Mouse (Mus musculus): ENCODE measurements around the gene Grcc10. TPM values are rescaled to one million over a fixed set of nuclear protein-coding genes. Genes with fewer than 3 reads are reported as not detected.

Gene Grcc10
- polyA plus RNA-seq, 1 experiment from 2014 or later = 701 TPM

DNA sequence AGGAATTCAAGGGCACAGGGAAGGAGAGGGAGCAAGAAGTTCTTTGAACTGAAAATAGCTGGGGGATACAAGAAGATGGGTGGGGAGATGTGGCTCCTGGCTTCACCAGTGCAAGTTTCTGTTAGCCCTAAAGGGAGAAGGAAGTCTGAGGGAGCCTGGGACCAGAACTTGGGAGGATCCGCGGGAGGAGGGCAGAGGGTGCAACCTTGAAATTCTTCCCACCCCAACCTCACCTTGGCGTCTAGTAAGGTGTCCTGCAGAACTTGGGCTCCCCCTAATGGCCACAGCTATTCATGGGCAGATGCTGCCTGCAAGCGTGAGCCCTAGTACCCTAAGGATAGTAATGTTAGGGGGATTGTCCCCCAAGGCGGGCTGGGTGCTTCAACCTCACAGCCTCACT is 18.1 kb upstream of the Grcc10 start:
- ATAC-seq (ENCODE audit: low FRiP score) = no peak

DNA sequence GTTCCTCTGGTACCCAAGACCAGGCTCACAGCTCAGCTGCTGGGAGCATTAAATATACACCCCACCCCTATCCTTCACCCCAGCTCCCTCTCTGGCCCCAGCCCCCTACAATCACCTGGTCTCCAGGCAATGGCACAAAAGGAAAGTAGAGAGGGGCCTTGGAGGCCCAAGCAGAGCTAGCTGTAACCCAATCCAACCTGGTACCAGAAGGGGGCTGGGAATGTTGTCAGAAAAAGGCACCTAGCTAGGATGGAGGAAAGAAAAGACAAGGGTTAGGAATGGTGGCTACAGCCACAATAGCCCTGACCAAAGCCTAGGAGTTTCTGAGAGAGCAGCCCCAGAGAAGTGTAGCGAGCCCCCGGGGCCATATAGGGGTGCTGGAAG is 17.7 kb upstream of the Grcc10 start:
- no peak overlapping the region for H3K9ac ChIP-seq
- H3K27me3 ChIP-seq (ENCODE audit: control insufficient read depth, insufficient read depth, low read length) = no peaks in the 10 kb centered on the region
- peak overlapping the region; percentile 61 for H3K4me2 ChIP-seq (replicated peaks)
- H3K27ac ChIP-seq = peak overlapping the region; percentile 97
- no peaks in the 10 kb centered on the region for H3K9me3 ChIP-seq (ENCODE audit: control insufficient read depth, low read length)
- H3K36me3 ChIP-seq (replicated peaks; ENCODE audit: control insufficient read depth, insufficient read depth) = no peaks in the 10 kb centered on the region
- no peak overlapping the region for H3K4me3 ChIP-seq (replicated peaks; ENCODE audit: low read length)
- DNase-seq (ENCODE audit: low spot score) = no peak
- WGBS = 50% methylated on average over 2 of the region's 2 CpGs
- no peak for ATAC-seq (ENCODE audit: low FRiP score)
- H3K4me1 ChIP-seq (replicated peaks; ENCODE audit: control insufficient read depth, insufficient read depth, low read length) = peaks cover 39% of the 10 kb centered on the region

More for the DNA sequence above, 18.1 kb upstream of the Grcc10 start:
- no peak overlapping the region for H3K4me3 ChIP-seq (replicated peaks; ENCODE audit: low read length)
- peak overlapping the region; percentile 61; the same call in 1 of the 2 replicates for H3K4me2 ChIP-seq (replicated peaks)
- WGBS = 1% methylated on average over 5 of the region's 5 CpGs
- peaks cover 34% of the 10 kb centered on the region for H3K4me1 ChIP-seq (replicated peaks; ENCODE audit: control insufficient read depth, insufficient read depth, low read length)
- peak; percentile 70 for DNase-seq (ENCODE audit: low spot score)
- no peak overlapping the region for H3K9ac ChIP-seq
- H3K27me3 ChIP-seq (ENCODE audit: control insufficient read depth, insufficient read depth, low read length) = no peaks in the 10 kb centered on the region
- peak overlapping the region; percentile 97; the same call in 1 of the 2 replicates for H3K27ac ChIP-seq
- no peaks in the 10 kb centered on the region for H3K9me3 ChIP-seq (ENCODE audit: control insufficient read depth, low read length)
- H3K36me3 ChIP-seq (replicated peaks; ENCODE audit: control insufficient read depth, insufficient read depth) = no peaks in the 10 kb centered on the region

DNA sequence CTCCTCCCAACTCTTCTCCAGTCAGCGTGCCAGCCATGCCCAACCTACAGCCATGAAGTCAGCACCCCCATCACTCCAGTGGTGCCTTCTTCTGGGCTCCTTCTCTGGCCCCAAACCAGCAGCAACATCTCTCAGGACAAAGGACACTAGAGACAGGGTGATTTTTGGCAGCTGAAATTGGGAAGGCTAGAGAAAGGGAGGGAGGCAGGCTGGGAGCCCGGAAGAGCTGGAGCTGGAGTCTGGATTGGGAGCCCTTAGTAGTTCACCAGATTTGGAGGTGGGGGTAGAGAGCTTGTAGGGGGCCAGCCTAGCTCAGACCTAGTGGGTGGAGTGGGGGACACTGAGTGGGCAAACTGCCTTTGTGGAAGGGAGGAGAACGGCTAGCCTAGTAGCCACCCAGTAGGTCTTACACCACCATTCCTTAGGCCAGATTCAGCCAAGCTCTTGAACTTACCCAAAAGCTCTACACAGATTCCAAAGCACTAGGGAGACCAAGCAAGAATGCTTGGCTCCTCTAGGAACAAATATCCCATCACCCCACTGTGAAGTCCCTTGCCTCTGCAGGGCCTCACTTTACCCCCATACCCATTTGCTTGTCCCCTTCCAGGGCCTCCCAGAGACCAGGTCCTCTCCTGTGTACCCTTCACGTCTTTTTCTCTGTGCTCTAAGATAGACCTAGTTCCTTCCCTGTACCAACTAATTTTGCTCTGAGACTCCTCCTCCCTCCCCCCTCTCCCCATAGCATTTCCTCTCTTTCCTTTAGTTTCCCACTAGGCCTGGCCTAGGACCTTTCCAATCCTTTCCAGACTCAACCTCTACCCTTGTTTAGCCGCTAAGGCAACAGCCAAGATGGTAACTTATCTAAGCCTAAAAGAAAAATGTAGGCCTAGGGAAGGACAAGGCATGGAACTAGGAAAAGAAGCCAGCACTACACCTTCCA is 17.0 kb upstream of the Grcc10 start:
- no peaks in the 10 kb centered on the region for H3K9me3 ChIP-seq (ENCODE audit: control insufficient read depth, low read length)
- DNase-seq (ENCODE audit: low spot score) = no peak
- peak overlapping the region; percentile 61 for H3K4me2 ChIP-seq (replicated peaks)
- peak overlapping the region; percentile 97 for H3K27ac ChIP-seq
- no peaks in the 10 kb centered on the region for H3K27me3 ChIP-seq (ENCODE audit: control insufficient read depth, insufficient read depth, low read length)
- peak overlapping the region; percentile 94 for H3K9ac ChIP-seq
- ATAC-seq (ENCODE audit: low FRiP score) = peak; percentile 38
- peaks cover 44% of the 10 kb centered on the region for H3K4me1 ChIP-seq (replicated peaks; ENCODE audit: control insufficient read depth, insufficient read depth, low read length)
- 18% methylated on average over 5 of the region's 5 CpGs for WGBS
- peak overlapping the region; percentile 78 for H3K4me3 ChIP-seq (replicated peaks; ENCODE audit: low read length)
- H3K36me3 ChIP-seq (replicated peaks; ENCODE audit: control insufficient read depth, insufficient read depth) = no peaks in the 10 kb centered on the region

DNA sequence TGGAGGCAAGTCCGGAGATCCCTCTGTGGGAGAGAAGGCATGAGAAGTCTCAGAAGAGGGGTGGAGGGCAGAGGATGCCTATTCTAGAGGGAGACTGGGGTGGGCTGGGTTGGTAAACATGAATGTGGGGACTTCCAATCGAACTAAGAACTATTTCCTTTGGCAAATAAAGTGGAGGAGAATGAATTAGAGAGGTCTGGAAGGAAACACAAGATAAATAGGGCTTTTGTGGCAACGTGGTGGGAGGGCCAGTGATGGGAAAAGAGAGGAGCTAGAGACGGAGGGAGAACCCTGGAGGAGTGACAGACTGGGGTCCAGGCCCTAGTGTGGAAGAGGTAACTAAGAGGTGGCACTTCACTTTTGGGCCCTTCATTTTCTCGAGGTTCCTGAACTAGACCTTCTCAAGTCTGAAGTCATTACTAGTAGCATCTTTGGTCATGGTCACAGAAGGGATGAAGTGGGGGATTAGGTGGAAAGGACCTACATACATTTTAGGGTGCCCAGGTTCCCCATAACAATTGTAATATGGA is 16.2 kb upstream of the Grcc10 start:
- H3K4me1 ChIP-seq (replicated peaks; ENCODE audit: control insufficient read depth, insufficient read depth, low read length) = peaks cover 44% of the 10 kb centered on the region
- peaks cover 3% of the 10 kb centered on the region; the same call in 1 of the 2 replicates for H3K36me3 ChIP-seq (replicated peaks; ENCODE audit: control insufficient read depth, insufficient read depth)
- H3K4me2 ChIP-seq (replicated peaks) = peak overlapping the region; percentile 61
- H3K27ac ChIP-seq = peak overlapping the region; percentile 97
- no peak for DNase-seq (ENCODE audit: low spot score)
- H3K27me3 ChIP-seq (ENCODE audit: control insufficient read depth, insufficient read depth, low read length) = no peaks in the 10 kb centered on the region
- WGBS = 4% methylated on average over 5 of the region's 5 CpGs
- peak overlapping the region; percentile 78 for H3K4me3 ChIP-seq (replicated peaks; ENCODE audit: low read length)
- no peaks in the 10 kb centered on the region for H3K9me3 ChIP-seq (ENCODE audit: control insufficient read depth, low read length)
- ATAC-seq (ENCODE audit: low FRiP score) = no peak
- peak overlapping the region; percentile 94 for H3K9ac ChIP-seq

DNA sequence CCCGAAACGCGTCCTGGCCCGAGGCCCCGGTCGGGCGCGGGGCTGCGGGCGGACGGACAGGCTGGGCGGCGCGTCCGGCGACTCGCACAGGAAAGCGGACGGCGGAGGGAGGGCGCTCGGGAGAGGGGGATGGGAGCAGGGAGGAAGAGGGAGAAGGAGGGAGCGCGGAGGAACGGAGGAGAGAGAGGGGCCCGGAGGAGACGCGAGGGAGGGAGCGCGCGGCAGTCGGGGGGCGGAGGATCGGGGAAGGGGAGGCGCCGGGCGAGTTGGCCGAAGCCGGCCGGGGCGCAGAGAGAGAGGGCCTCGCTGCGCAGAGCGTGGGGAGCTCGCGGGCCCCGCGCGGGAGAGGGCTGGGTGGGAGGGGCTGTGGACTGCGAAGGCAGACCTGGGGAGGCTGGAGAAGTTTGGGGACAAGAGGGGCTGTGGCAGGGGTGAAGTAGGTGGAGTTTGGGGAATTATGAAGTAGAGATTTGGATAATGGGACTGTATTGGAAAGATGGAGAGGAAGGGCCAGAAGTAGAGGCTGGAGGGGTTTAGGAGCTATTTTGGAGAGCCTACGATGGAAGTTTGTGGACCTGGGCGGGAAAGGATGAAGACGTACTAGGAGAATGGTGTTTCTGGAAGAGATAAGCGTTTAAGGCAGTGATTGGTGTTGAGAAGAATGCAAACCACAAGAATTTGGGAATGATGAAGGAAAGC is 15.6 kb upstream of the Grcc10 start:
- peaks cover 4% of the 10 kb centered on the region; the same call in 1 of the 2 replicates for H3K36me3 ChIP-seq (replicated peaks; ENCODE audit: control insufficient read depth, insufficient read depth)
- peak overlapping the region; percentile 61 for H3K4me2 ChIP-seq (replicated peaks)
- peak overlapping the region; percentile 97 for H3K27ac ChIP-seq
- peak overlapping the region; percentile 94 for H3K9ac ChIP-seq
- no peaks in the 10 kb centered on the region for H3K9me3 ChIP-seq (ENCODE audit: control insufficient read depth, low read length)
- no peaks in the 10 kb centered on the region for H3K27me3 ChIP-seq (ENCODE audit: control insufficient read depth, insufficient read depth, low read length)
- ATAC-seq (ENCODE audit: low FRiP score) (peak; percentile 82), DNase-seq (ENCODE audit: low spot score) (peak; percentile 76)
- WGBS = 1% methylated on average over 48 of the region's 54 CpGs
- H3K4me3 ChIP-seq (replicated peaks; ENCODE audit: low read length) = peak overlapping the region; percentile 78
- H3K4me1 ChIP-seq (replicated peaks; ENCODE audit: control insufficient read depth, insufficient read depth, low read length) = peaks cover 44% of the 10 kb centered on the region

DNA sequence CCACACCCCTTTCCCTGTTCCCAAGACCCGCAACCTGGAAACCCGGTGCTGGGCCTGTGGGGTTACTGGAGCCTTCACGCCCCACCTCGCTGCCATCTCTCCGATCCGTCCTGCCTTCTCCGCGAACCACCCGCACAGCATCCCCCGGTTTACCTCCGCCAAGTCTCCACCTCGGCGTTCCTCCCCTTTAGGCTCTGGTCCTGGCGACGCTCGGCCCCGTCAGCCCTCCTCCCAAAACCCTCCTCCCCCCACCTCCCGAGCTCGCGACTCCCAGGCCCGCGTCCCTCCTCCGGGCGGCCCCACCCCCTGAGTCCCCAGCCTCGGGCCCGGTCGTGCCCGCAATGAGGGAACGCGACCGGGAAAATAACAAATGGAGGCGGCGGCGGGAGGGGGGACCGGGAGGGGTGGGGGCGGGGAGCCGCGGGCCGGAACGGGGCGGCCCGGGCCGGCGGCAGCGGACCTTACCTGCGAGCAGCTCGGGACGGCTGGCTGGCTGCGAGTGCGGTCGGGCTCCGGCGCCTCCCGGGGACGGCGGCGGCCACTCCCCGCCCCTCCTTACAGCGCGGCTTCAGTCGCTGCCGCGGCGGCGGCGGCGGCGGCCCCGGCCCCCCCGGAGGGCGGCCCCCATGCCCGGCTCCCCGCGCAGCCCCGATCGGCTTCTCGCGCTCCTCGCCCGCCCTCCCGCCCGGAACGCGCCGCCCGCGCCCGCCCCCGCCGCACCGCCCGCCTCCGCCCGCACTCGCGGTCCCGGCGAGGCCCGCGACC is 14.8 kb upstream of the Grcc10 start, which contains the start of the genes Gm45234 and Atn1:
Gene Gm45234, minus strand, starts transcription at position 191 of the 765 bp plus-strand sequence.
Gene Atn1, minus strand, starts transcription at position 694 of the 765 bp plus-strand sequence.
- Histone ChIP-seq H3K27ac (peak within 1 kb of the TSS; percentile 97), H3K4me1 (replicated peaks; ENCODE audit: control insufficient read depth, insufficient read depth, low read length) (peaks cover 44% of the 10 kb centered on the region), H3K9me3 (ENCODE audit: control insufficient read depth, low read length) (no peaks in the 10 kb centered on the region), H3K27me3 (ENCODE audit: control insufficient read depth, insufficient read depth, low read length) (no peaks in the 10 kb centered on the region), H3K4me2 (replicated peaks) (peak within 1 kb of the TSS; percentile 78), H3K9ac (peak within 1 kb of the TSS; percentile 94), H3K4me3 (replicated peaks; ENCODE audit: low read length) (peak within 1 kb of the TSS; percentile 78), H3K36me3 (replicated peaks; ENCODE audit: control insufficient read depth, insufficient read depth) (peaks cover 10% of the 10 kb centered on the region)
- DNase-seq (ENCODE audit: low spot score) = peak; percentile 56
- under 1% methylated on average over 35 of the region's 100 CpGs for WGBS
- ATAC-seq (ENCODE audit: low FRiP score) = peak; percentile 49

DNA sequence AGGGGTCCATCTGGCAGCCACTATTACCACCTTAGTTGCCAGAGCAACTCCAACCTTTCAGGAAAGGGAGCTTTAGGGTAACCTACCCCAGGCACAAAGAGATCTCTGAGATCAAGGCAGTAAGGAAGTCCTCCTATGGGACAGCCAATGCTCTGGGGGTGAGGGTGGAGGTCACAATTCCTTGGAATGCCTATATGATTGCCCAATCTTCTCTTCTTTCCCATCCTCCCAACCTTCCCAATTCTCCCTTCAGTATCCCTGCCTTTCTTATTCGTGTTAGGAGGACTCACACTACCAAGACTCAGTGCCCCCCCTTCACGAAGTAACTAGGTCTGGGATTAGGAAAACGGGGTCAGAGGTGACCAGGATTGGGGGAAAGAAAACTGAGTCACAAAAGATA is 14.1 kb upstream of the Grcc10 start:
- Histone ChIP-seq H3K4me1 (replicated peaks; ENCODE audit: control insufficient read depth, insufficient read depth, low read length) (peaks cover 44% of the 10 kb centered on the region), H3K9me3 (ENCODE audit: control insufficient read depth, low read length) (no peaks in the 10 kb centered on the region), H3K36me3 (replicated peaks; ENCODE audit: control insufficient read depth, insufficient read depth) (peaks cover 11% of the 10 kb centered on the region), H3K27me3 (ENCODE audit: control insufficient read depth, insufficient read depth, low read length) (no peaks in the 10 kb centered on the region), H3K9ac (peak overlapping the region; percentile 94), H3K4me2 (replicated peaks) (peak overlapping the region; percentile 78), H3K27ac (peak overlapping the region; percentile 97), H3K4me3 (replicated peaks; ENCODE audit: low read length) (peak overlapping the region; percentile 78)
- DNase-seq (ENCODE audit: low spot score) (no peak), ATAC-seq (ENCODE audit: low FRiP score) (no peak)
- 5% methylated on average over 3 of the region's 3 CpGs for WGBS

DNA sequence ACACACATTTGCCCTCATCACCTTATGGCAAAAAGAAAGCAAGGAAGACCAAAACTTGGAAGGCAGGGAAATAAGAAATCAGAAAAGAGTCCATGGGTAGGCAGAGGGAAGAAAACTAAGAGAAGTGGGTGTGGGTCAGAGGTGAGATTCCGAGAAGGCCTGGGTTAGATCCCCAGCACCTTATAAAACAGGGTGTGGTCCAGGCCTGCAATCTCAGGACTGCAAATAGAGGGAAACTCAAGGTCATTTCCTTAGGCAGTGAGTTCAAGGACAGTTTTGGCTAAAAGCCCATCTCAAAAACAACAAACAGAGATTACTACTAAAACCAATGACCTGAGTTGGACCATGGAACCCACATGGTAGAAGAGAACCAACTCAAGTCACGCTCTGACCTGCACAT is 12.7 kb upstream of the Grcc10 start:
- Histone ChIP-seq H3K36me3 (replicated peaks; ENCODE audit: control insufficient read depth, insufficient read depth) (peaks cover 23% of the 10 kb centered on the region), H3K4me1 (replicated peaks; ENCODE audit: control insufficient read depth, insufficient read depth, low read length) (peaks cover 39% of the 10 kb centered on the region), H3K4me2 (replicated peaks) (peak overlapping the region; percentile 78), H3K9ac (no peak overlapping the region), H3K27me3 (ENCODE audit: control insufficient read depth, insufficient read depth, low read length) (no peaks in the 10 kb centered on the region), H3K27ac (no peak overlapping the region), H3K9me3 (ENCODE audit: control insufficient read depth, low read length) (no peaks in the 10 kb centered on the region), H3K4me3 (replicated peaks; ENCODE audit: low read length) (no peak overlapping the region)
- DNase-seq (ENCODE audit: low spot score) (no peak), ATAC-seq (ENCODE audit: low FRiP score) (no peak)
- 94% methylated on average over 2 of the region's 2 CpGs for WGBS

Measured in hindbrain, embryonic 14.5 days (tissue).